Mouse (Mus musculus): ENCODE results near the gene Ulk4.

DNA sequence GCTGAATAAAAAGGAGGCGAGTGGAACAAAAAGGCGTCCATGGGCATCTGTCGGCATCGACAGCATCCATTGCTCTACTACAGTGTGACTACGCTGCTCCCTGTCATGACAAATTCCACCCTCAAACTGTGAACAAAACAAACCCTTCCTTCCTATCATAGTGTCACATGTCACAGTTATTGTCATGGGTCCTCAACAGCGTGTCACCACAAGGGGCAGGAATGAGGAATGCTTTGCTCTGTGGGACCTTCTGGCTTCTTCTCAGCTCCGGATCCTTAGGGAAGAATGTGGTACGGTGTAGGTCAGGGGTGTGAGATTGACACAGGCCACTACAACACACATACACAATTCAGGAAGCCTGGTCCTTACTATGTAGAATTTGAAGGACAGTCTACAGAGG lies 218.5 kb downstream of the Ulk4 start:
- TF ChIP-seq GATA1 (IDR thresholded peaks at IDR 0.05; ENCODE audit: borderline replicate concordance, low read length), result no peak
- no peak for TF ChIP-seq FLI1 (IDR thresholded peaks at IDR 0.05; ENCODE audit: low read length)

All from megakaryocyte, embryonic 14.5 days (primary cell).